Mouse (Mus musculus) stomach, embryonic 16.5 days (tissue): ENCODE measurements around the gene Sorbs1. TPM values are rescaled to one million over a fixed set of nuclear protein-coding genes. Genes with fewer than 3 reads are reported as not detected.

Experiments
- ATAC-seq: fragments of 200-750 bp; cut with Nextera tagmentation; 2 replicates; pipeline ENCODE4 v1.8.0; 2017; ENCODE audit warnings: moderate number of reproducible peaks, moderate TSS enrichment; ENCODE audit not compliant: insufficient read depth, low FRiP score
- H3K27ac ChIP-seq: fragments of 300-500 bp; sonication (generic); 2 replicates; pipeline ENCODE4 v1.5.1; 2014; ENCODE audit warnings: low read length
- H3K27me3 ChIP-seq: fragments of 300-500 bp; sonication (generic); 2 replicates; pipeline ENCODE4 v1.6.1; 2014; ENCODE audit warnings: low read length, control low read depth, mixed read lengths; ENCODE audit not compliant: control insufficient read depth, insufficient read depth
- H3K36me3 ChIP-seq: fragments of 300-500 bp; sonication (generic); 2 replicates; pipeline ENCODE4 v1.6.1; 2014; ENCODE audit warnings: low read length; ENCODE audit not compliant: control insufficient read depth, insufficient read depth
- H3K4me1 ChIP-seq: fragments of 300-500 bp; sonication (generic); 2 replicates; pipeline ENCODE4 v1.6.1; 2014; ENCODE audit warnings: low read length, control low read depth, mixed read lengths; ENCODE audit not compliant: control insufficient read depth, insufficient read depth
- H3K4me2 ChIP-seq: fragments of 300-500 bp; sonication (generic); 2 replicates; pipeline ENCODE4 v1.6.1; 2014; ENCODE audit warnings: low read depth, low read length, mixed read lengths
- H3K4me3 ChIP-seq: fragments of 300-500 bp; sonication (generic); replicated peaks from 2 replicates; pipeline ENCODE4 v1.5.1; 2014; ENCODE audit warnings: mild to moderate bottlenecking, low read length
- H3K9ac ChIP-seq: fragments of 300-500 bp; sonication (generic); 2 replicates; pipeline ENCODE4 v1.6.1; 2014; ENCODE audit warnings: low read length
- H3K9me3 ChIP-seq: fragments of 300-500 bp; sonication (generic); replicated peaks from 2 replicates; pipeline ENCODE4 v1.6.1; 2016; ENCODE audit warnings: low read length, control low read depth; ENCODE audit not compliant: control insufficient read depth
- WGBS: fragments of 180-500 bp; shearing (Covaris S2); extraction: QIAGEN DNeasy Blood & Tissue Kit; methylation state at CpG from one replicate; pipeline ENCODE4 v1.1.7; 2014; 5-methylcytosine and 5-hydroxymethylcytosine counted together
- polyA plus RNA-seq: library from polyadenylated mRNA; unstranded; fragments of >200 nt; fragmentation: Nextera tagmentation; extraction: Ambion mirVana; gene quantifications from 2 replicates; pipeline ENCODE4 v1.2.1, GENCODE M21; 2015

The Sorbs1 gene
- polyA plus RNA-seq, 1 experiment from 2014 or later, result 106 TPM

DNA sequence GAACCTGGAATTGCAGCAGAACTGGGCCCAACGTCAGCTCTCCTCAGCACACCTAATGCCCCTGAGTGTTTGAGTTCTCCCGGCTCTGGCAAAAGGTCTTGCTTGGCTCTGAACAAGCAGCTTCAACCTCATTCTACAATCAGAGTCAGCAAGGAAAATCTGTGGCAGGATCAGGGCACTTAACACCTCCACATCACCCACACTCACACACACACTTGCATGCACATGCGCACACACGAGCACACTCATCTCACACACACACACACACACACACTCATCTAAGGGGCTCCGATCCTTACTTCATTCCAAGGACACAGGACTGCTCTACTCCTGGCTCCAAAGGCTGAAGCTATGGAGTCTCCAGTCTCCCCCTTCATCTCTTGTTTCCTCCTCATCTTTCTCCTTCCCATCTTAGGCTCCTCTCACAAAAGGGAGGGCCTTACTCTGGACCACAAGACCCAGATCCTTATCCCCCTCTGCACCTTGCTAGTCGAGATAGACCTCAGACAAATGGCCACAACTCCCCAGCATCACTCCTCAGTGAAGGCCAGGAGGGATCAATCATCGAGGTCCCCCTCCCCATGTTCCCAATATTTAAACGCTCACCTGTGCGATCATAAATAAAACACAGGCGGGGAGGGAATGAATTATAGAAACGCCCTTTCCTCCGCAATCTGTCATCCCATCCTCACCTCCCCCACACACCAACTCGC lies 3.0 kb downstream of the Sorbs1 start:
- ATAC-seq, result no peak
- 66% methylated on average over 13 of the region's 13 CpGs for WGBS
- no peak overlapping the region for H3K27ac ChIP-seq
- no peaks in the 10 kb centered on the region for H3K27me3 ChIP-seq
- H3K9me3 ChIP-seq, result no peaks in the 10 kb centered on the region
- peaks cover 13% of the 10 kb centered on the region; the same call in 1 of the 2 replicates for H3K4me1 ChIP-seq
- H3K4me2 ChIP-seq, result peak overlapping the region; percentile 94
- H3K9ac ChIP-seq, result peak overlapping the region; percentile 12; the same call in 1 of the 2 replicates
- peak overlapping the region; percentile 79; the same call in 1 of the 2 replicates for H3K4me3 ChIP-seq
- H3K36me3 ChIP-seq, result no peaks in the 10 kb centered on the region

DNA sequence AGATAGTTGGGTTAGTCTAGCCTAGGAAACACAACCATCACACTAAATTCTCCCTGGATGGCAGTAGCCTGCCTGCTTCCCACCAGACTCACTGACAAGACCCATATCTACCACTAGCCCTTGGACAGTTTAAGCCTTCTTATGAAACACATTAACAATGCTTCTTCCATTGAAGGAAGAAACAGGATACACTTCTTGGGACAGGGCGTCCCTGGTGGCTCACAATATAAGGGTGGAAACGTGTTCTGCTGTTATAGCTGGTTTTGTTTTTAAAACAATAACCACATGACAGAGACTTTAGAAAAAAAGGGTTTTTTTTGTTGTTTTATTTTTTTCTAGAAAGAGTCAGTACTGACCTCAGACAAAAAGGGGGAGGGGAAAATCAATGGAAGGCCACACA lies 4.3 kb downstream of the Sorbs1 start:
- no peak overlapping the region for H3K27ac ChIP-seq
- H3K4me1 ChIP-seq, result peaks cover 13% of the 10 kb centered on the region; the same call in 1 of the 2 replicates
- H3K9me3 ChIP-seq, result no peaks in the 10 kb centered on the region
- no peaks in the 10 kb centered on the region for H3K27me3 ChIP-seq
- no peak overlapping the region for H3K4me3 ChIP-seq
- ATAC-seq, result no peak
- H3K9ac ChIP-seq, result no peak overlapping the region
- H3K4me2 ChIP-seq, result no peak overlapping the region
- WGBS, result 81% methylated on average over 2 of the region's 2 CpGs
- H3K36me3 ChIP-seq, result no peaks in the 10 kb centered on the region

DNA sequence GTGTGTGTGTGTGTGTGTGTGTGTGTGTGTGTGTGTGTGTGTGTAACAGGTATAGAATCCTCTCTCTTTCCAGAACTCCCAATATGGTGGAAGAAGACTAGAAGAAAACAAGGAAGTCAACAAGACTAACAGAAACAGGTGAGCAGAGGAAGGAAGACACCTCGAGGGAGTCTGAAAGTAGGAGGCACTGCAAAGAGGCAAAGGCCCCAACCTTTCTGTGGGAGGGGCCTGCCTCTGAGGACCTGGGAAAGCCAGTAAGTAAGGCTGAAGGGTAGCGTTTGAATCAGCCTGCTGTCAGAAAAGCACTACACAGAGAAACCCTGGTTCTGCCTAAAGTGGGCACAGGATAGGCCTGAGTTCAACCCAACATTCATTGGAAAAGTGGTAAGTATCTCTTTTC lies 4.7 kb downstream of the Sorbs1 start:
- H3K27ac ChIP-seq, result no peak overlapping the region
- H3K4me1 ChIP-seq, result peaks cover 13% of the 10 kb centered on the region; the same call in 1 of the 2 replicates
- ATAC-seq, result no peak
- H3K36me3 ChIP-seq, result no peaks in the 10 kb centered on the region
- H3K4me2 ChIP-seq, result no peak overlapping the region
- no peak overlapping the region for H3K9ac ChIP-seq
- H3K9me3 ChIP-seq, result no peaks in the 10 kb centered on the region
- WGBS, result 38% methylated on average over 2 of the region's 2 CpGs
- no peak overlapping the region for H3K4me3 ChIP-seq
- H3K27me3 ChIP-seq, result no peaks in the 10 kb centered on the region

DNA sequence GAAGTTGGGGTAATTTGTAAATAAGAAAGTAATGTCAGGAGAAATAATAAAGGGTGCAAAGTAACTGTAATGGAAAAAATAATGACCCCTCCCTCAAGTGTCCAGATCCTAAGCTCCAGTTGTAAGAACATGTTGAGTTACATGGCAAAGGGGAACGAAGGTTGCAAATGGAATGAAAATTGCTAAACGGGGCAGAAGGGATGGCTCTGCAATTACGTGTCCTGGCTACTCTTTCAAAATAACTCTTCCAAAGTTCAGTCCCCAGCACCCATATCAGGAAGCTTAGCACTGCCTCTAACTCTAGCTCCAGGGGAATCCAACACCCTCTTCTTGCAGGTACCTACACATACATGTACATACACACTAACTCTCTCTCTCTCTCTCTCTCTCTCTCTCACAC lies 6.6 kb downstream of the Sorbs1 start:
- H3K36me3 ChIP-seq, result no peaks in the 10 kb centered on the region
- no peak for ATAC-seq
- no peaks in the 10 kb centered on the region for H3K9me3 ChIP-seq
- no peak overlapping the region for H3K9ac ChIP-seq
- no peaks in the 10 kb centered on the region for H3K27me3 ChIP-seq
- no peak overlapping the region for H3K4me2 ChIP-seq
- 87% methylated on average over 3 of the region's 3 CpGs for WGBS
- no peak overlapping the region for H3K4me3 ChIP-seq
- peaks cover 4% of the 10 kb centered on the region; the same call in 1 of the 2 replicates for H3K4me1 ChIP-seq
- H3K27ac ChIP-seq, result no peak overlapping the region

DNA sequence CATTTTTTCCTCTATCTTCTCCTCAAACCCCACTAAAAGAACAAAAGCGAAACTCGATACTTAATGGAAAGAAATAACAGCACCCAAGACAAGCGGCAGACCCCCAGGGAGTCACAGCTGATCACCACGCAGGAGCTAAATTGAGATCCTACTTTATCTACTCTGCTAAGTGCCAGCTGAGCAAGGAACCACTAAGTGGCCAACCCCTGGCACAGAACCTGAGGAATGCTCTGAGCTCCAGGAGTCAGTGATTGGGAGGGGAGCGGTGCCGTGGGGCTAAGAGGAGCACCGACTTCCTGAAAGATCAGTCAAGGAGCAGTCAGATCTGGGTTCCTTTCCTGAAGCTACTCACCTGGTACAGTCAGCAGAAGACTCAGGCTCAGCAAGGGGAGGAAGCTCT lies 9.2 kb downstream of the Sorbs1 start:
- no peak overlapping the region for H3K9ac ChIP-seq
- no peaks in the 10 kb centered on the region for H3K4me1 ChIP-seq
- no peaks in the 10 kb centered on the region for H3K36me3 ChIP-seq
- H3K27me3 ChIP-seq, result no peaks in the 10 kb centered on the region
- H3K4me2 ChIP-seq, result no peak overlapping the region
- no peak overlapping the region for H3K4me3 ChIP-seq
- ATAC-seq, result no peak
- no peak overlapping the region for H3K27ac ChIP-seq
- WGBS, result 79% methylated on average over 7 of the region's 7 CpGs
- no peaks in the 10 kb centered on the region for H3K9me3 ChIP-seq

DNA sequence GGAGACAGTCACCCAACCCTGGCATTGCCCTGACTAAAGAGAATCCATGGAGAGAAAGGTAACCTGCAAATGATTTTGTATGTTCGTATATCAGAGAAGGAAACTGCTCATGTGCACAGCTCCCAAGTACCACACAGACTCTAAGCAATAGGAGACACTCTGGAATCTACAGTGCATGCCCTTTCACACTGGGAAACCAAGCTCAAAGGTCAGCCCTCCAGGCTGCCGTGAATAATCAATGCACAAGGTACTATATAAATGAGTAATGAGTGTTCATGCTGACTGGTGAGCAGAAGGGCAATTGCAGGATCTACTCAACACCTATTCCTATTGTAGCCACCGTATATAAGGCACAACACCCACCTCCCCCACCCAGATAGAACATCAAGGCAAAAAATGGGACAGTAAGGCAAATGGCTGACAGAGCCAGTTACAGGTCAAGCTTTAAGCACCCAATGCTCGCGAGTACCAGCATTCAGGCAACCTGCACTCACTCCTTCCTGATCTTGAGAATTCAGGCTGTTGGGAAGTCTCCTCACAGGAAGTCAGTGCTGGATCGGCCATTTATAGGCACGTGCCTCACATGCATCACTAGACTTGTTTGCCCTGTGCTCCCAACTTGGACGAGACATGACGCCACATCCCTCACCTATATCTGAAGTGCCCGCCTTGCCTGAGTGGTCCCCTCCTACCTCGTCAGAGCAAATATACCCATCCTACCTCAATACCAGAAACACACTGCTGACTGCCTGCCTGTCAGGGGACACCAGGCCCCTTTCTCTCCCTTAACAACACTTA lies 13.4 kb downstream of the Sorbs1 start:
- 71% methylated on average over 11 of the region's 11 CpGs for WGBS
- Histone ChIP-seq H3K9me3 (no peaks in the 10 kb centered on the region), H3K9ac (no peak overlapping the region), H3K27ac (peak overlapping the region; percentile 40), H3K4me1 (no peaks in the 10 kb centered on the region), H3K36me3 (no peaks in the 10 kb centered on the region), H3K4me2 (no peak overlapping the region), H3K27me3 (no peaks in the 10 kb centered on the region), H3K4me3 (no peak overlapping the region)
- peak; percentile 45; the same call in 1 of the 2 replicates for ATAC-seq

DNA sequence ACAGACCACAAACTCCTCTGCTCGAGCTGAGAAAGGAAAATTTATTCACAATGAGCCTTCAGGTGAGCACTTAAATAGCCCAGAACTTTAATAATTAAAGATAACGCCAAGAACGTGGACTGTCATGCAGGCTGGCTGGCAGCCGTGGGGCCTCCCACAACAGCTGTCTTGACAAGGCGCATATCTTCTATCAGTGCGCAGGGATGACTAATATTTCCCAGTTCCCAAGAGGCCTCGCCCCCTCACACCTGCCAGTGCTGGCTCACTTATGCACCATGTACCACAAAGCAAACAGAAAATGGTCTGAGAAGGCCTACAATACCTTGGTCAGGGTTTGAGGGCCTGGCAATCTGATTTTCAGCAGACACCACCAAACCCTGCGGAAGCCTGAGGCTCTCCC lies 14.4 kb downstream of the Sorbs1 start:
- WGBS, result 52% methylated on average over 8 of the region's 8 CpGs
- no peaks in the 10 kb centered on the region for H3K9me3 ChIP-seq
- ATAC-seq, result peak; percentile 69; the same call in 1 of the 2 replicates
- no peaks in the 10 kb centered on the region for H3K4me1 ChIP-seq
- no peak overlapping the region for H3K4me2 ChIP-seq
- no peak overlapping the region for H3K9ac ChIP-seq
- H3K36me3 ChIP-seq, result no peaks in the 10 kb centered on the region
- no peak overlapping the region for H3K4me3 ChIP-seq
- H3K27me3 ChIP-seq, result no peaks in the 10 kb centered on the region
- H3K27ac ChIP-seq, result peak overlapping the region; percentile 40

DNA sequence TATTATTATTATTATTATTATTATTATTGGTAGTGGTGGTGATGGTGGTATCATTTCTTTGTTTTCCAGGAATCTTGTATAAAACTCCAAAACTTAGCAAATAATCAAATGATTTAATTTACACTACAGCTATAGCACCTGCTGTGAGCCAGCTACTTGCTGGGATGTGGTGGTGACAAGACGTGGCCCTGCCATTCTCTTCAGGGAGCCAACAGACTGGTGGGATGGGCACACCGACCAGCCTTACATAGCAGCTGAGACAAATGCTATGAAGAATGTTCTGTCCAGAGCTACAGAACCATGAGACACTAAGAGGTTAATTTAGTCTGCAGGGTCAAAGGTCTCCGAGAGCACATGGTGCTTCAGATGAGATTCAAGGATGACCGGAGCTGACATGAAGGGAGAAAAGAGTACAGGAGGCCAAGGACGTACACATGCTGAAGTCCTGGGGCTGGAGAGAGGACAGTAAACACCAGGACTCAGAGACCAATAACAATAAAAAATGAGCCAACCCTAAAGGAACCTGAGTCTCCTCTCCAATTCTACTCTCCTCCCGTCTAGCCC lies 15.3 kb downstream of the Sorbs1 start:
- Histone ChIP-seq H3K4me3 (no peak overlapping the region), H3K27ac (no peak overlapping the region), H3K36me3 (no peaks in the 10 kb centered on the region), H3K27me3 (no peaks in the 10 kb centered on the region), H3K9ac (no peak overlapping the region), H3K4me2 (no peak overlapping the region), H3K9me3 (no peaks in the 10 kb centered on the region), H3K4me1 (no peaks in the 10 kb centered on the region)
- 74% methylated on average over 6 of the region's 6 CpGs for WGBS
- no peak for ATAC-seq
